ENCODE assay signal across 7 mouse cellular contexts in genomic region chr2:135709736-135710135, GRCm38 (mm10). TPM values are rescaled to one million over a fixed set of nuclear protein-coding genes. Genes with fewer than 3 reads are reported as not detected.
DNase-seq lines count a peak whose midpoint lies in the region; ATAC-seq lines count a peak whose summit lies in the region.
"Not testable (repeated sequence)": the region's sequence is repeated elsewhere in the genome, so short reads cannot be mapped to it uniquely, and the experiment has no call there.
"Had no signal": no experiment of that assay in that cellular context is flagged by ENCODE, and none has a peak within 500 bp of the region (broad histone marks: within the 10 kb centered on the region; RNA-seq: fewer than 3 reads in every experiment).

No protein-coding gene starts in this region.

- H3K27ac ChIP-seq in brown adipose tissue, adult 24 weeks (replicated peaks; ENCODE audit: low read depth, low read length): 0 out of 2 replicates have a peak overlapping the region, but pooled peaks have one; percentile 19
- not testable (repeated sequence) for H3K27ac ChIP-seq in liver, embryonic 11.5 days (ENCODE audit: low read depth, low read length); liver, embryonic 13.5 days

- H3K9ac ChIP-seq in liver, embryonic 11.5 days (ENCODE audit: low read depth, low read length); liver, embryonic 13.5 days: not testable (repeated sequence)

- not testable (repeated sequence) for H3K4me2 ChIP-seq in liver, embryonic 11.5 days; liver, embryonic 13.5 days

- peaks cover 28% of the 10 kb centered on the region for H3K4me1 ChIP-seq in brown adipose tissue, adult 24 weeks (ENCODE audit: control insufficient read depth, insufficient read depth, insufficient read length, low read length)
- H3K4me1 ChIP-seq in liver, embryonic 11.5 days (replicated peaks; ENCODE audit: control insufficient read depth, insufficient read depth, low read length): peaks cover 23% of the 10 kb centered on the region
- H3K4me1 ChIP-seq in liver, embryonic 13.5 days (replicated peaks): peaks cover 33% of the 10 kb centered on the region

- DNase-seq in R1 (ENCODE audit: low read depth, low spot score): peak; percentile 32
- peak; percentile 70 for DNase-seq in heart, adult 11 months
- DNase-seq in liver, embryonic 11.5 days (ENCODE audit: low spot score); liver, embryonic 13.5 days: not testable (repeated sequence)

- peak; percentile 53; the same call in 1 of the 2 replicates for ATAC-seq in liver, embryonic 11.5 days (replicated peaks; ENCODE audit: low FRiP score)
- peak; percentile 65 for ATAC-seq in liver, embryonic 13.5 days (ENCODE audit: low read depth)

- H3K9me3 ChIP-seq in liver, embryonic 11.5 days (ENCODE audit: control insufficient read depth, low read length); liver, embryonic 13.5 days (replicated peaks): not testable (repeated sequence)

- not testable (repeated sequence) for H3K4me3 ChIP-seq in brown adipose tissue, adult 24 weeks (ENCODE audit: insufficient read depth, low read depth, low read length); liver, embryonic 11.5 days (ENCODE audit: low read depth, low read length); liver, embryonic 13.5 days (replicated peaks)

- H3K27me3 ChIP-seq in liver, embryonic 11.5 days (replicated peaks; ENCODE audit: control insufficient read depth, insufficient read depth, low read length); liver, embryonic 13.5 days: not testable (repeated sequence)

- H3K36me3 ChIP-seq in liver, embryonic 11.5 days (ENCODE audit: control insufficient read depth, insufficient read depth, low read length); liver, embryonic 13.5 days: not testable (repeated sequence)

RNA-seq across cellular contexts. Expression of gene Plcb4, which starts 50.9 kb away (rescaled TPM):
- polyA plus RNA-seq in brown adipose tissue, adult 24 weeks (2012; ENCODE audit: insufficient read depth, insufficient read length, missing spikeins): 37.9 and 41.3 TPM in 2 replicates
- polyA plus RNA-seq in liver, embryonic 11.5 days (2014; fragmentation: Nextera tagmentation; extraction: Ambion mirVana): 7.8 and 10.3 TPM in 2 replicates
- polyA plus RNA-seq in liver, embryonic 13.5 days (2015; fragmentation: Nextera tagmentation; extraction: Ambion mirVana): 3.1 and 3.8 TPM in 2 replicates
- polyA plus RNA-seq: erythroblast, embryonic 14.5 days; G1E had no signal
